ENCODE assay signal across 8 mouse cellular contexts in genomic region chrX:53341531-53341930, GRCm38 (mm10). TPM values are rescaled to one million over a fixed set of nuclear protein-coding genes. Genes with fewer than 3 reads are reported as not detected.
DNase-seq lines count a peak whose midpoint lies in the region; ATAC-seq and TF ChIP-seq lines count a peak whose summit lies in the region.

No protein-coding gene starts in this region.

- no peaks in the 10 kb centered on the region for H3K9me3 ChIP-seq in forebrain, embryonic 10.5 days
- H3K9me3 ChIP-seq in forebrain, embryonic 12.5 days = no peaks in the 10 kb centered on the region
- H3K9me3 ChIP-seq in hindbrain, postnatal 0 days (ENCODE audit: low read length) = no peaks in the 10 kb centered on the region

- TF ChIP-seq CTCF in hindbrain, postnatal 0 days (IDR thresholded peaks at IDR 0.05; ENCODE audit: low read depth) = peak; percentile 72

- peaks cover 2% of the 10 kb centered on the region; the same call in 1 of the 2 replicates for H3K36me3 ChIP-seq in forebrain, embryonic 10.5 days (replicated peaks)
- no peaks in the 10 kb centered on the region for H3K36me3 ChIP-seq in forebrain, embryonic 12.5 days (replicated peaks)
- H3K36me3 ChIP-seq in hindbrain, postnatal 0 days (ENCODE audit: insufficient read depth, low read length) = no peaks in the 10 kb centered on the region

- H3K4me3 ChIP-seq in forebrain, embryonic 10.5 days = no peak overlapping the region
- no peak overlapping the region for H3K4me3 ChIP-seq in forebrain, embryonic 12.5 days (replicated peaks)
- H3K4me3 ChIP-seq in hindbrain, postnatal 0 days (ENCODE audit: low read length) = no peak overlapping the region

- no peak for ATAC-seq in forebrain, embryonic 12.5 days (ENCODE audit: low FRiP score)
- no peak for ATAC-seq in hindbrain, postnatal 0 days

- no peaks in the 10 kb centered on the region for H3K4me1 ChIP-seq in forebrain, embryonic 10.5 days
- no peaks in the 10 kb centered on the region for H3K4me1 ChIP-seq in forebrain, embryonic 12.5 days
- no peaks in the 10 kb centered on the region for H3K4me1 ChIP-seq in hindbrain, postnatal 0 days (ENCODE audit: insufficient read depth, low read length)

- no peak overlapping the region for H3K4me2 ChIP-seq in forebrain, embryonic 12.5 days
- H3K4me2 ChIP-seq in hindbrain, postnatal 0 days (ENCODE audit: low read depth, low read length) = no peak overlapping the region

- peak; percentile 38 for DNase-seq in forebrain, embryonic 10.5 days (ENCODE audit: extremely low spot score, low spot score)
- DNase-seq in right cerebral cortex, adult 18-20 months = peak; percentile 2
- no peak for DNase-seq in right cerebral cortex, postnatal 25 days
- DNase-seq in cerebellum, postnatal 4 days (ENCODE audit: low spot score in 2 of 2) = peak; percentile 26 to 51
- DNase-seq in hindbrain, postnatal 0 days (ENCODE audit: low spot score) = peak; percentile 33
- DNase-seq in lung, postnatal 10 days = peak; percentile 46
- DNase-seq in spleen, postnatal 10 days (ENCODE audit: low spot score in 2 of 2) = peak; percentile 64 to 78

- no peaks in the 10 kb centered on the region for H3K27me3 ChIP-seq in forebrain, embryonic 10.5 days (ENCODE audit: poor library complexity, severe bottlenecking)
- no peaks in the 10 kb centered on the region for H3K27me3 ChIP-seq in forebrain, embryonic 12.5 days
- no peaks in the 10 kb centered on the region for H3K27me3 ChIP-seq in hindbrain, postnatal 0 days (ENCODE audit: insufficient read depth, low read length)

- 69% methylated on average over 2 of the region's 2 CpGs for WGBS in forebrain, embryonic 10.5 days
- 71% methylated on average over 2 of the region's 2 CpGs for WGBS in forebrain, embryonic 12.5 days
- WGBS in hindbrain, postnatal 0 days = 75% methylated on average over 2 of the region's 2 CpGs

- H3K27ac ChIP-seq in forebrain, embryonic 10.5 days = no peak overlapping the region
- no peak overlapping the region for H3K27ac ChIP-seq in forebrain, embryonic 12.5 days
- H3K27ac ChIP-seq in hindbrain, postnatal 0 days = no peak overlapping the region

- H3K9ac ChIP-seq in forebrain, embryonic 12.5 days = no peak overlapping the region
- no peak overlapping the region for H3K9ac ChIP-seq in hindbrain, postnatal 0 days (replicated peaks; ENCODE audit: low read length)

RNA-seq across cellular contexts. Expression of gene Mospd1, which starts 28.8 kb away (rescaled TPM):
- polyA plus RNA-seq in forebrain, embryonic 10.5 days (2016; fragmentation: Nextera tagmentation; extraction: Ambion mirVana) = 39.7 and 40.9 TPM in 2 replicates
- polyA plus RNA-seq in forebrain, embryonic 12.5 days (2016; fragmentation: Nextera tagmentation; extraction: Ambion mirVana) = 52.9 and 54.4 TPM in 2 replicates
- 9.8 and 20.8 TPM in 2 replicates for total RNA-seq in hindbrain, postnatal 0 days (2014; rRNA removed)
- 34.7 and 37.0 TPM in 2 replicates for polyA plus RNA-seq in hindbrain, postnatal 0 days (2015; fragmentation: Nextera tagmentation; extraction: Ambion mirVana)
